Mouse (Mus musculus) urinary bladder, postnatal 0 days (tissue): Measurements from ENCODE around the gene Olfr45. TPM values are rescaled to one million over a fixed set of nuclear protein-coding genes. Genes with fewer than 3 reads are reported as not detected.

ENCODE experiments used
- polyA plus RNA-seq: library from polyadenylated mRNA; unstranded; fragments of >200 nt; fragmentation: Nextera tagmentation; extraction: Ambion mirVana; gene quantifications from 2 replicates; pipeline ENCODE4 v1.2.1, GENCODE M21; 2015

Olfr45 gene
- not detected in 2 replicates for polyA plus RNA-seq

DNA sequence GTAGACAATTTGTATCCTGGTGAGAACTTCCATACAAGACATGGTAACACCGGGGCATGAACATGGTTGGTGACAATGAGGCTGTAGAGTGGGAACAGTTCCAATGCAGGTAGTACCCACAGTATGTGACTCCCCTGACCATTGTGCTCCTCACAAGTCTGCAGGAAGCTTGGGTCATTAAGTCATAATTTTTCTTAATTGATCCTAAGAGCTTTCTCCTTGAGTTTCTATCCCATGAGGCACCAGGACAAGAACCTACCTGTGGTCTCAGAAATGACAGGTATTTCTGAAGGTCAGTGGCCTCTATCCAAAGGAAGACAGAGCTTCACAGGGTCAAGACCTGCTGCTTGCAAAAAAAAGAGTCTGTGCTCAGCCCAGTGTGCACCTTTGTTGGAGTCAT, at the start of gene Olfr45:
Gene Olfr45, plus strand, starts transcription at position 301 of the 400 bp plus-strand sequence.

DNA sequence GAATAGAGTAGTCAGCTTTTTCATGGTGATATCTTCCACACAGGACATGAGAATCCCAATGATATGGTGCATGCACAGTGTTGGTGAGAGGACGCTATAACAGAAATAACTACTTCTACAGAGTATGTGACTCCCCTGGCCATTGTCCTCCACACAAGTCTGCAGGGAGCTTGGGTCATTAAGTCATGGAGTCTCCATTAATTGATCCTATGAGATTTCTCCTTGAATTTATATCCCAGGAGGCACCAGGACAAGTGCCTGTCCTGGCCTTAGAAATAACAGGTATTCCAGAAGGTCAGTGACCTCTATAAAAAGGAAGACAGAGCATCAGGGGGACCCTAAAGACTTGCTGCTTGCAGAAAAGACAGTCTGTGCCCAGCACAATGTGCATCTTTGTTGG, 35.6 kb upstream of the Olfr45 start, which contains the start of gene Olfr53:
Gene Olfr53, plus strand, starts transcription at position 301 of the 400 bp plus-strand sequence.

DNA sequence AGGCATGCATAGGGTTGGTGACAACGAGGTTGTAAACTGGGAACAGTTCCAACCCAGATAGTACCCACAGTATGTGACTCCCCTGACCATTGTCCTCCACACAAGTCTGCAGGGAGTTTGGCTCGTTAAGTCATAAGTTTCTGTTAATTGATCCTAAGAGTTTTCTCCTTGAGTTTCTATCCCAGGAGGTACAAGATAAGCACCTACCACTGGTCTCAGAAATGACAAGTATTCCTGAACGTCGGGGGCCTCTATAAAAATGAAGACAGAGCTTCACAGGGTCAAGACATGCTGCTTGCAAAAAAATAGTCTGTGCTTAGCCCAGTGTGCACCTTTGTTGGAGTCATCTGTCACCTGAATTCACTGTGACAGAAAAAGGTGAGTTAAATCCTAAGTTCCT, 22.1 kb upstream of the Olfr45 start, which contains the start of gene Olfr539:
Gene Olfr539, plus strand, starts transcription at position 301 of the 400 bp plus-strand sequence.

DNA sequence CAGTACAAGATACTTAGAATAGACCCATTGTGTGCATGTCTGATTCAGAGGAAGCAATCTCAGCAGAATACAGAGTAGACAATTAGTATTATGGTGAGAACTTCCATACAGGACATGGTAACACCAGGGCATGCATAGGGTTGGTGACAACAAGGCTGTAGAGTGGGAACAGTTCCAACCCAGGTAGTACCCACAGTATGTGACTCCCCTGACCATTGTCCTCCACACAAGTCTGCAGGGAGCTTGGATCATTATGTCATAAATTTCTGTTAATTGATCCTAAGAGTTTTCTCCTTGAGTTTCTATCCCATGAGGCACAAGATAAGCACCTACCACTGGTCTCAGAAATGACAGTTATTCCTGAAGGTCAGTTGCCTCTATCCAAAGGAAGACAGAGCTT, 15.2 kb downstream of the Olfr45 start, which contains the start of gene Olfr541:
Gene Olfr541, plus strand, starts transcription at position 301 of the 400 bp plus-strand sequence.

Other genes with a start within 250 kb of the Olfr45 start
- gene Olfr533, start 218.6 kb upstream of the Olfr45 start, polyA plus RNA-seq = not detected in 2 replicates
- gene Olfr535, start 197.7 kb upstream of the Olfr45 start, polyA plus RNA-seq = not detected in 2 replicates
- not detected in 2 replicates for gene Olfr536, start 174.6 kb upstream of the Olfr45 start, polyA plus RNA-seq
- not detected in 2 replicates for gene Olfr538, start 114.1 kb upstream of the Olfr45 start, polyA plus RNA-seq
- gene Olfr46, start 80.7 kb upstream of the Olfr45 start, polyA plus RNA-seq = not detected in 2 replicates
- gene Olfr61, start 53.0 kb upstream of the Olfr45 start, polyA plus RNA-seq = not detected in 2 replicates
- gene Olfr53, start 35.5 kb upstream of the Olfr45 start, polyA plus RNA-seq = not detected in 2 replicates
- gene Olfr539, start 22.0 kb upstream of the Olfr45 start, polyA plus RNA-seq = not detected in 2 replicates
- not detected in 2 replicates for gene Olfr541, start 15.3 kb downstream of the Olfr45 start, polyA plus RNA-seq
- 0.25 and 0.75 TPM in 2 replicates for gene Cyp2e1, start 81.8 kb downstream of the Olfr45 start, polyA plus RNA-seq
- 0.19 and 0.25 TPM in 2 replicates for gene Syce1, start 105.9 kb downstream of the Olfr45 start, polyA plus RNA-seq
- gene Zfp941, start 140.2 kb downstream of the Olfr45 start, polyA plus RNA-seq = 0.55 and 0.98 TPM in 2 replicates
- 9.5 and 11.1 TPM in 2 replicates for gene Urah, start 153.1 kb downstream of the Olfr45 start, polyA plus RNA-seq
- gene Scgb1c1, start 163.6 kb downstream of the Olfr45 start, polyA plus RNA-seq = not detected in 2 replicates
- gene Odf3, start 165.9 kb downstream of the Olfr45 start, polyA plus RNA-seq = 0.14 TPM in 1 of 2 replicates, not detected in the other
- gene Gm45785, start 174.4 kb downstream of the Olfr45 start, polyA plus RNA-seq = not detected in 2 replicates
- gene Ric8a, start 175.0 kb downstream of the Olfr45 start, polyA plus RNA-seq = 50.8 and 53.1 TPM in 2 replicates
- 39.9 and 50.6 TPM in 2 replicates for gene Bet1l, start 175.6 kb downstream of the Olfr45 start, polyA plus RNA-seq
- 160 and 172 TPM in 2 replicates for gene Psmd13, start 200.0 kb downstream of the Olfr45 start, polyA plus RNA-seq
- gene Sirt3, start 200.4 kb downstream of the Olfr45 start, polyA plus RNA-seq = 16.6 and 18.1 TPM in 2 replicates
- 0.43 and 0.74 TPM in 2 replicates for gene Cox8b, start 218.5 kb downstream of the Olfr45 start, polyA plus RNA-seq
- gene Nlrp6, start 239.0 kb downstream of the Olfr45 start, polyA plus RNA-seq = 0.08 and 0.22 TPM in 2 replicates